Mouse (Mus musculus) limb, embryonic 12.5 days (tissue): Measurements from ENCODE around the gene Trappc13. TPM values are rescaled to one million over a fixed set of nuclear protein-coding genes. Genes with fewer than 3 reads are reported as not detected.

Experiments used
- ATAC-seq: fragments of 200-750 bp; cut with Nextera tagmentation; 2 replicates; pipeline ENCODE4 v1.8.0; 2017; ENCODE audit warnings: low read depth, moderate TSS enrichment; ENCODE audit not compliant: insufficient number of reproducible peaks, insufficient read depth, low FRiP score, low TSS enrichment
- H3K27ac ChIP-seq: fragments of 300-500 bp; sonication (generic); 2 replicates; pipeline ENCODE4 v1.5.1; 2016; ENCODE audit warnings: mild to moderate bottlenecking, moderate library complexity
- H3K27me3 ChIP-seq: fragments of 300-500 bp; sonication (generic); 2 replicates; pipeline ENCODE4 v1.6.1; 2016; ENCODE audit warnings: mild to moderate bottlenecking, moderate library complexity
- H3K36me3 ChIP-seq: fragments of 300-500 bp; sonication (generic); 2 replicates; pipeline ENCODE4 v1.6.1; 2016; ENCODE audit warnings: mild to moderate bottlenecking, moderate library complexity
- H3K4me1 ChIP-seq: fragments of 300-500 bp; sonication (generic); replicated peaks from 2 replicates; pipeline ENCODE4 v1.6.1; 2016
- H3K4me2 ChIP-seq: fragments of 300-500 bp; sonication (generic); 2 replicates; pipeline ENCODE4 v1.6.1; 2016; ENCODE audit warnings: mild to moderate bottlenecking, moderate library complexity
- H3K4me3 ChIP-seq: fragments of 300-500 bp; sonication (generic); replicated peaks from 2 replicates; pipeline ENCODE4 v1.5.1; 2016; ENCODE audit warnings: mild to moderate bottlenecking
- H3K9ac ChIP-seq: fragments of 300-500 bp; sonication (generic); replicated peaks from 2 replicates; pipeline ENCODE4 v1.6.1; 2016; ENCODE audit warnings: mild to moderate bottlenecking, moderate library complexity
- H3K9me3 ChIP-seq: fragments of 300-500 bp; sonication (generic); 2 replicates; pipeline ENCODE4 v1.6.1; 2016; ENCODE audit warnings: mild to moderate bottlenecking, moderate library complexity
- WGBS: fragments of 180-500 bp; shearing (Covaris S2); methylation state at CpG from one replicate; pipeline ENCODE4 v1.1.7; 2016; 5-methylcytosine and 5-hydroxymethylcytosine counted together
- polyA plus RNA-seq: library from polyadenylated mRNA; unstranded; fragments of >200 nt; fragmentation: Nextera tagmentation; extraction: Ambion mirVana; gene quantifications from 2 replicates; pipeline ENCODE4 v1.2.1, GENCODE M21; 2016

Trappc13 gene
- polyA plus RNA-seq, 1 experiment from 2014 or later, result 69.6 TPM

- no peak overlapping the region for H3K4me2 ChIP-seq
- no peak for ATAC-seq
- 91% methylated on average over 4 of the region's 4 CpGs for WGBS
- no peak overlapping the region for H3K27ac ChIP-seq
- H3K9me3 ChIP-seq, result no peaks in the 10 kb centered on the region
- H3K4me3 ChIP-seq, result no peak overlapping the region
- no peaks in the 10 kb centered on the region for H3K27me3 ChIP-seq
- no peak overlapping the region for H3K9ac ChIP-seq
- H3K36me3 ChIP-seq, result peaks cover 27% of the 10 kb centered on the region
- peaks cover 4% of the 10 kb centered on the region; the same call in 1 of the 2 replicates for H3K4me1 ChIP-seq
Measured at GRCm38 (mm10) chr13:104113782-104114181, 64.5 kb downstream of the Trappc13 start.

- Histone ChIP-seq H3K4me3 (no peak overlapping the region), H3K9me3 (no peaks in the 10 kb centered on the region), H3K4me1 (peaks cover 9% of the 10 kb centered on the region; the same call in 1 of the 2 replicates), H3K9ac (no peak overlapping the region), H3K4me2 (no peak overlapping the region), H3K36me3 (peaks cover 20% of the 10 kb centered on the region; the same call in 1 of the 2 replicates), H3K27ac (no peak overlapping the region), H3K27me3 (no peaks in the 10 kb centered on the region)
- 72% methylated on average over 12 of the region's 12 CpGs for WGBS
- no peak for ATAC-seq
Measured at GRCm38 (mm10) chr13:104112266-104112900, 65.9 kb downstream of the Trappc13 start.

DNA sequence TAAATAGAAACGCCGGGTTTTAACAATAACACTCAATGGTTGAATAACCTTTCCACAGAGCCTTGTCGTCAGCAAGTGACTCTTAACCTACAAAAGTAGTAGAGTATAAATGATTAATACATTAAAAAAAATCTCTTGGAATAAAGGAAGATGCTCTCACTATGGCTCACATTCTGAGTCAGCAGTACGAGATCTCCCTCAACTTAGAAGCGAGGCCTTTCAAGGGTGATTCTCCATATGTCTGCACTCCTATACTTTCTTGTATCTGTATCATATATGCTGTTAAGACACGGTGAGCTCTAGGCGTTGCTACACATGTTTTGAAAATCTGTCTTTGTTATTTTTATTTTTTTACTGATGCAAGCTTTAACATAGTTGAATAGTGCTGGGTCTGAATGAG, 67.7 kb downstream of the Trappc13 start:
- no peak for ATAC-seq
- H3K4me1 ChIP-seq, result peaks cover 9% of the 10 kb centered on the region; the same call in 1 of the 2 replicates
- WGBS, result 58% methylated on average over 7 of the region's 7 CpGs
- no peaks in the 10 kb centered on the region for H3K27me3 ChIP-seq
- H3K4me3 ChIP-seq, result peak overlapping the region; percentile 80
- H3K9ac ChIP-seq, result peak overlapping the region; percentile 76; the same call in 1 of the 2 replicates
- H3K27ac ChIP-seq, result no peak overlapping the region
- peak overlapping the region; percentile 99 for H3K4me2 ChIP-seq
- H3K36me3 ChIP-seq, result peaks cover 7% of the 10 kb centered on the region; the same call in 1 of the 2 replicates
- no peaks in the 10 kb centered on the region for H3K9me3 ChIP-seq

- Histone ChIP-seq H3K4me2 (peak overlapping the region; percentile 99), H3K4me1 (peaks cover 9% of the 10 kb centered on the region; the same call in 1 of the 2 replicates), H3K27ac (peak overlapping the region; percentile 77), H3K36me3 (peaks cover 6% of the 10 kb centered on the region; the same call in 1 of the 2 replicates), H3K9me3 (no peaks in the 10 kb centered on the region), H3K9ac (peak overlapping the region; percentile 76), H3K27me3 (no peaks in the 10 kb centered on the region), H3K4me3 (peak overlapping the region; percentile 80)
- peak; percentile 83 for ATAC-seq
- 2% methylated on average over 38 of the region's 38 CpGs for WGBS
Measured at GRCm38 (mm10) chr13:104109816-104110521, 68.3 kb downstream of the Trappc13 start.

DNA sequence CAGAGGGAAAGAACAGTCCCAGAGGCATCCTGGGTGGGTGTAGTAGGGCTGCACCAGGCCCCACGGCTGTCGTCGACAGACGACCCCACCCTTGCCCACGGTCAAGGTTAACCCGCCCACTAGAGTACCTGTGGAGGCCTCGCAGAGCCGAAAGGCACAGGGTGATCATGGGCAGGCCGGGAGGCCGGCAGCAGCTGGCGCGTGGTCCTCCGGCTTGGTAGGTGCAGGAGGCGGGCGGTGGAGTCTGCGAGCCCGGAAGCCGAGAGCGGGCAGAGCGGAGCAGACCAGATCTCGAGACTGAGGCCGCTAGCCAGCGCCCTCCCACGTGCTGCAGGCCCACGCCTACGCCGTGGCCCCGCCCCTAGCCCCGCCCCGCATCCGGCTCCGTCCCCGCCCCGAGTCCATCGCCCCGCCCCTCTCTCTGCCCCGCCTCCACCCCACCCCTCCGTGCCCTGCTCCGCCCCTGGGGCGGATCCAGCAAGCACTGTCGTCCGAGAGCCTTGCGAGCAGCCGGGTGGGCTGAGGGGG, 68.9 kb downstream of the Trappc13 start, which contains the start of the genes Nln and Sgtb:
TSS of gene Nln (minus strand) at position 327 of the 528 bp plus-strand sequence.
TSS of gene Sgtb (plus strand) at position 454 of the 528 bp plus-strand sequence.
- peaks cover 6% of the 10 kb centered on the region; the same call in 1 of the 2 replicates for H3K36me3 ChIP-seq
- peak within 1 kb of the TSS; percentile 76 for H3K9ac ChIP-seq
- peaks cover 3% of the 10 kb centered on the region; the same call in 1 of the 2 replicates for H3K9me3 ChIP-seq
- H3K27ac ChIP-seq, result peak within 1 kb of the TSS; percentile 77
- peaks cover 9% of the 10 kb centered on the region; the same call in 1 of the 2 replicates for H3K4me1 ChIP-seq
- H3K4me2 ChIP-seq, result peak within 1 kb of the TSS; percentile 99
- peak; percentile 97 for ATAC-seq
- 0% methylated on average over 39 of the region's 44 CpGs for WGBS
- H3K4me3 ChIP-seq, result peak within 1 kb of the TSS; percentile 80
- no peaks in the 10 kb centered on the region for H3K27me3 ChIP-seq

DNA sequence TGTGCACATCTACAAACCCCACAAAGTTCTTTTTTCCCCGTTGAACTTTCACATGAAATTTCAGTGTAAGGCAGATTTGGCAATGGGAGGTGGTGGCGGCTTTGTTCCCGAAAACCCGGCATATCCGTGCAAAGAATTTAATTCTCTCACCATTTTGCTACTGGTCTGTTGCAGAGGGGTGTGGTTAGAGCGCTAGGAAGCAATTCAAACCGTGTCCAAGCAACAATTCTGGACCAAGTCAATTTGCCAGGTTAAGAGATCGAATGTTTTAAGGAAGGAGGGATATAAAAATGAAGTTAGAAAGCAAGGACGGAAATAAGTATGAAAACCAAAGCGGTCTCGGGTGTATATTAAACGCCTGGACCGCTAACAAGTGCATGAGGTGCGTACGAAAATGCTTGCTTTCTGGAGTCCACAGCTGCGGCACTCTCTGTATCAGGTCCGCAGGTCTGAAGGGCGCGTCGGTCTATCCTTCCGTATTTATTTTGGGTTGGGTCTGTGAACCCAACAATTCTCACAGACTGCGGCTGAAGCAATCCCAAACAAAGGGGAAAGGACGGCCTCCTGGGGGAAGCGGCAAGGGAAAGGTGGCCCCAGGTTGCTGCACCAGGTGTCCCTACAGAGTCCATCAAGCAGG, 69.5 kb downstream of the Trappc13 start:
- ATAC-seq, result no peak; the same call in 1 of the 2 replicates
- Histone ChIP-seq H3K27me3 (no peaks in the 10 kb centered on the region), H3K4me2 (peak overlapping the region; percentile 99), H3K9ac (peak overlapping the region; percentile 72), H3K4me1 (peaks cover 9% of the 10 kb centered on the region; the same call in 1 of the 2 replicates), H3K27ac (no peak overlapping the region), H3K4me3 (peak overlapping the region; percentile 80), H3K36me3 (peaks cover 6% of the 10 kb centered on the region; the same call in 1 of the 2 replicates), H3K9me3 (peaks cover 9% of the 10 kb centered on the region; the same call in 1 of the 2 replicates)
- WGBS, result under 1% methylated on average over 24 of the region's 24 CpGs

- H3K4me2 ChIP-seq, result no peak overlapping the region
- peaks cover 10% of the 10 kb centered on the region; the same call in 1 of the 2 replicates for H3K9me3 ChIP-seq
- H3K27me3 ChIP-seq, result no peaks in the 10 kb centered on the region
- H3K4me1 ChIP-seq, result no peaks in the 10 kb centered on the region
- WGBS, result 89% methylated on average over 5 of the region's 5 CpGs
- ATAC-seq, result no peak
- H3K9ac ChIP-seq, result no peak overlapping the region
- no peak overlapping the region for H3K27ac ChIP-seq
- H3K4me3 ChIP-seq, result no peak overlapping the region
- H3K36me3 ChIP-seq, result no peaks in the 10 kb centered on the region; the same call in 1 of the 2 replicates
Measured at GRCm38 (mm10) chr13:104101606-104102235, 76.5 kb downstream of the Trappc13 start.

GRCm38 (mm10) chr13:104100416-104100815, 77.9 kb downstream of the Trappc13 start:
- Histone ChIP-seq H3K27ac (no peak overlapping the region), H3K9ac (no peak overlapping the region), H3K9me3 (peaks cover 10% of the 10 kb centered on the region; the same call in 1 of the 2 replicates), H3K4me3 (no peak overlapping the region), H3K4me2 (no peak overlapping the region), H3K36me3 (no peaks in the 10 kb centered on the region; the same call in 1 of the 2 replicates), H3K4me1 (no peaks in the 10 kb centered on the region), H3K27me3 (no peaks in the 10 kb centered on the region)
- WGBS, result 88% methylated on average over 4 of the region's 4 CpGs
- ATAC-seq, result no peak

DNA sequence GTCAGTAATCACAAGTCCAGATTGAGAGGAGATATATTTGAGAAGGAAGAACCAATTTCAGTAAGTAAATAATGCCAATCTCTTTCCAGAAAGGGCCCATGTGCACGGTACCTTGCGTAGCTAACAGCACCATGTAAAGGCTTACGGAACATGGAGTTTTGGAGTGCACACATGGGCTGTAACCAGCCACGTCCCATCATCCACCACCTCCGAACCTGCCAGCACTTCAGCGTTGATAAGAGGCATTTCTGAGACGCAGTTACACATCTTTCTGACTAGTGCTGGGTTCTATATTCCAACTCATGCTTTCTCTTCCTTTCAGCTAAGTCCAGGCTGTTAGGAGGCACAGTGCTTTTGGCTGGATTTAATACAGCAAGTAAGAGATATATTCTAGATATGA, 81.1 kb downstream of the Trappc13 start:
- peaks cover 6% of the 10 kb centered on the region; the same call in 1 of the 2 replicates for H3K4me1 ChIP-seq
- no peaks in the 10 kb centered on the region for H3K9me3 ChIP-seq
- no peak overlapping the region for H3K4me3 ChIP-seq
- H3K36me3 ChIP-seq, result no peaks in the 10 kb centered on the region
- H3K27me3 ChIP-seq, result no peaks in the 10 kb centered on the region
- ATAC-seq, result no peak
- 91% methylated on average over 7 of the region's 7 CpGs for WGBS
- H3K27ac ChIP-seq, result no peak overlapping the region
- H3K9ac ChIP-seq, result no peak overlapping the region
- H3K4me2 ChIP-seq, result no peak overlapping the region

DNA sequence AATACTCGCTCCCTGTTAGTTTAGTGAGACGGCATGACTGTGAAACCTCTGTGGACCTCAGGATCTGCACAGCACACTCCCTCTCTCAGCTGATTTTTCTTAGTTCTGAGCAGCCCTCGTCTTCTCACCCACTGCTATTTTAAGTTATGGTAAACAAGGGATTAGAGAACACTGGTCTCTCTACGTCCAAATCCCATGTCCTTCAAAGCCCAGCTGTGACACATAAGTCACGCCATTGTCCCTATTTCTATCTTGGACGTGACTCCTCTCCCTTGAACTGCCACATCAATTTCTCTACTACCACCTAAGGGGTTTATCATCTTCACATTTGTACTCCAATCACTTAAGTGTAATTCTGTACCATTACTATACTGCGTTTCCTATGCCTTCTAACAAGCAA, 82.3 kb downstream of the Trappc13 start:
- no peaks in the 10 kb centered on the region for H3K9me3 ChIP-seq
- no peak overlapping the region for H3K27ac ChIP-seq
- H3K36me3 ChIP-seq, result no peaks in the 10 kb centered on the region
- no peak overlapping the region for H3K9ac ChIP-seq
- H3K4me2 ChIP-seq, result no peak overlapping the region
- peaks cover 6% of the 10 kb centered on the region; the same call in 1 of the 2 replicates for H3K4me1 ChIP-seq
- no peak for ATAC-seq
- H3K4me3 ChIP-seq, result no peak overlapping the region
- H3K27me3 ChIP-seq, result no peaks in the 10 kb centered on the region
- 76% methylated on average over 7 of the region's 7 CpGs for WGBS
